Mouse (Mus musculus) E14TG2a.4 (cell line): ENCODE results near the gene Ttc41.
"Not testable (repeated sequence)": the region's sequence is repeated elsewhere in the genome, so short reads cannot be mapped to it uniquely, and the experiment has no call there.

Experiments
- CTCF ChIP-seq: conservative IDR thresholded peaks from 2 replicates; pipeline ENCODE4 v1.5.1; 2014; ENCODE audit warnings: low read length
- NANOG ChIP-seq: IDR thresholded peaks from 2 replicates; pipeline ENCODE4 v1.6.1; 2014; ENCODE audit warnings: borderline replicate concordance, low read length, mixed read lengths
- POU5F1 ChIP-seq: IDR thresholded peaks from 2 replicates; pipeline ENCODE4 v1.6.1; 2014; ENCODE audit warnings: low read length, borderline replicate concordance

GRCm38 (mm10) chr10:86670550-86670949, 35.1 kb upstream of the Ttc41 start:
- not testable (repeated sequence) for TF ChIP-seq CTCF, POU5F1, NANOG
